Mouse (Mus musculus) megakaryocyte-erythroid progenitor cell, adult 5-6 weeks (primary cell): ENCODE results near the gene Rab31. TPM values are rescaled to one million over a fixed set of nuclear protein-coding genes. Genes with fewer than 3 reads are reported as not detected.

Experiments used
- ATAC-seq: replicated peaks from 2 replicates; pipeline ENCODE4 v1.8.0; 2016; ENCODE audit warnings: mild to moderate bottlenecking, inconsistent platforms; ENCODE audit not compliant: severe bottlenecking, poor library complexity, low FRiP score, low TSS enrichment
- total RNA-seq, 2 experiments: library from RNA; stranded (forward) in 1 of 2; stranded (reverse) in 1 of 2; fragments of 200-1000, 215-1000 nt in 1 of 2; fragments of >200 nt in 1 of 2; fragmentation: Nextera tagmentation in 1 of 2; gene quantifications; 2 replicates each; pipeline ENCODE4 v1.2.3; 2014 to 2017

Gene Rab31
- total RNA-seq, 2 experiments from 2014 or later, result 1.3 to 3.4 TPM

DNA sequence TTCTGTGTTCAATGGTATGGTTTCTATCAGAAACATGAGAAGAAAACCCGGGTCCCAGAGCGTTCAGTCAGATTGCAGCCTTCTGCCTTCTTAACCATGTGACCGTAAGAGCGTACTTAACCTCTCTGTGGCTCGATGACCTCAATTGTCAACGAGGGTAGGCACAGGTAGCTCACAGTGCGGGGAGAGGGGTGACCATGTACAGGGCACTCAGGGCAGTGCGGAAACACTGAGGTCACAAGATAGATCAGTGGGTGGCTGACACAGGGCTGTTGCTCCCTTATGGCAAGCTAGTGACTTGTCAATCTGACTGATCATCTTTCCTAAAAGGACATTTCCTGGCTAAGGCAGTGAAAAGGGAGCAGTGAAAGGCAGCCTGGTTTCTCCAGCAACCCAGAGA is 58.5 kb downstream of the Rab31 start:
- ATAC-seq, result no peak

DNA sequence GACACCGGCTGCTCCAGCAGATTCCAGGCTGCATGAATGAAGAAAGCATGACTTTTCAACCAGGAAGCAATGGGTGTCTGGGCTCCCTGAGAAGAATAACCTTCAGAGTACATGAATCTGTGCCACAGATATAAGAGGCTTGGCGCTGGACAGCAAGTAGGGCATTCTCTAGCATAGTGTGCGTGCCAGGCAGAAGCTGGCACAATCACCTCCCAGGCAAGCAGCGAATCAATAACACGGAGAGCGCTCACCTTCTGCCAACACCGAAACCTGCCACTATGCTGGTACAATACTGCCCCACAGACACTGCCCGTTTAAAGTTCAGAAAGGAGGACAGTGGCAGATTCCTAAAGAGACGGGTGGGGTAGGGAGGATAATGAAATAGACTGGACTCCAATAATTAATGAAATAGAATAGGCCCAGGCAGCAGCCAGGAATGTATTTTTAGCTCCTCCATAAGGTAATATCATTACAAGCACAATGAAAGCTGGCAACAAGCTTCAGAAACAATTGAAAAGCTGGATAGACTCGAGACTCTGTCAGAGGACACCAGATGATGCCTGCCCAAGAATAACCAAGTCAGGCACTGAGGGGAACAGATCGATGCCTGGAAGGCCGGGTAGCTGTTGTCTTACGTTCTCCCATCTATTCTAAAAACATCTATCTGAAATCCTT is 59.6 kb downstream of the Rab31 start:
- no peak for ATAC-seq

DNA sequence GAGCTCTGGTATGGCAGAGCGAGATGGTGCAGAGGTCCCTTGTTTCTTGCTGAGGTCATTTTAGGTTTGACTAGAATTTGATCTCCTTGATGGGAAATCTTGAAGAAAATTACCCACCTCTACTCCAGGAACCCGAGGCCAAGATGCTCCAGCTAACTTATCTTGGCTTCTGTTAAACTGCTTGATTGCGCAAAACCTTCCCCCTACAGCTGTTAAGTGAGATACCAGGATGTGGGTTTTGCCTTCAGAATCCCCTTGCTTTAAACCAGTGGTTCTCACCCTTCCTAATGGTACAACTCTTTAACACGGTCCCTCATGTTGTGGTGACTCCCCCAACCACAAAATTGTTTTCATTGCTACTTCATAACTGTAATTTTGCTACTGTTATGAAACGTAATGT is 60.8 kb downstream of the Rab31 start:
- no peak for ATAC-seq

DNA sequence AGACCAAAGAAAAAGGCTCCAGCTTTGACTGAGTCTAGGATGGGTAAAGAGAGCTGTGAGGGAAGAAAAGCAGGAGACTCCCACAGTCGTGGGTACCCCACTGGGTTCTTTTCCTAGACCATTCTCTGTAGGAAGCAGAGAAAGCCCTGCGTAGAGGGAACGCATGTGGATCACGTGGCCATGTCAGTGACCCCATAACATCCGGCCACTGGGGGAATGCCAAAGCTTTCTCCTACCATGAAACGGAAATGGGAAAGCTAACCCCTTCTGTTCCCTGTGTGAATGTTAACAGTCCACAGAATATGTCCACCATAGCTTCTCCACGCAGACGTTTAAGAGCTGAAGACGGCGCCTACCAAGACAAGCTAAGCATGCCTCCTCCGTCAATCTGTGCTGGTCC is 62.0 kb downstream of the Rab31 start:
- no peak for ATAC-seq

DNA sequence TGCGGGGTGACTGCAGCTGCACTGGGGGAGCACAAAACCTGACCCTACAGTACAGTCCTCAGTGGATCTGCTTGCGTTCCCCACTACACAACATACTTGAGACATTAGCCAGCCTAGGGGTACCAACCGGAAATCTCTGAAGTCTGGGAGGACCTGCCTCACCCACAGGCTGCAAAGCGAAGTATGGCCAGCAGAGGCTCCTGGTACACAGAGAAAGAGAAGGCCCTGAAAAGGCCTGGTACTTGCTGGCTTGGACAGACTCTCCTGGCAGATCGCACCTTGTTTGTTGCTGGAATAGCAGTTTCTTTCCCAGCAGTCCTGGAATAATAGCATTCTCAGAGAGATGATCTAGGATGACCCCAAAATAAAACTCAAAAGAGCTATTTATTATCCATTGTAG is 66.3 kb downstream of the Rab31 start:
- peak; percentile 72 for ATAC-seq

DNA sequence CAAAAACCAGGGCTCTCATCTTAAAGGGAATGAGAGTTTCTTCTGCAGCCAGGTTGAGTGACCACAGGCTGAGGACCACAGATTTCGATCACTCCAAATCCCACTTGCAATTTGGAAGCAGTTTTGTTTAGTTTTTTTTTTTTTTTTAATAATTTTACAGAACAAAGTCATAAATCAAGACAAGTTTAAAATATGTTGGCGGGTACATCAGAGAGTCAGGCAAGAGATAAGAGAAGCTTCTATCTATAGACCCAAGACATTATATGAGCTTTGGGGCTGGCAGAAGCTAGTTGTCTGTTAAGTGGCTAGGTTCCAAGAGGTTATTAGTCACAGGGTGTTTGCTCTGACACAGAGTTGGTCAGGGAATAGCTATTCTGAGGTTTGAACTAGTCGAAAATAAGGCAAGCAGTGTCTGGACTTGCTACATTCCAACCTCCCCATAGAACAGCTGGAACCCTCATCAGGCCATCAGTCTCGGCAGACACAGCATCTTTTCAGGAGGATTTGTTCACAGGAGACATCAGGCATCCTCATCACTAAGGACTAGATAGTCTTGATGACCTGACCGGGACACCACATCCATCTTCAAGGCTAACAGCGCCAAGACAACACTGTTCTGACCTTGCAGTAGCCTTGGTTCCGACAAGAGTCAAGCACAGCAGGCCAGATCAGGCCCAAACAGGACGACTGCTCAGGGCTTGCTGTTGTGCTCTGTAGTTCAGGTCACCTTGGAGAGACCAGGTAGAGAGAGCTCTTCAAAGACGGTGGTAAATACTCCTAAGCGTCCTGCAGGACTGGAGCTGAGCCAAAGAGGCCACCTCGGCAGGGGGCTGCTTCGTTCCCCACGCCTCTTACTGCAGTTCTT is 68.8 kb downstream of the Rab31 start:
- no peak for ATAC-seq

DNA sequence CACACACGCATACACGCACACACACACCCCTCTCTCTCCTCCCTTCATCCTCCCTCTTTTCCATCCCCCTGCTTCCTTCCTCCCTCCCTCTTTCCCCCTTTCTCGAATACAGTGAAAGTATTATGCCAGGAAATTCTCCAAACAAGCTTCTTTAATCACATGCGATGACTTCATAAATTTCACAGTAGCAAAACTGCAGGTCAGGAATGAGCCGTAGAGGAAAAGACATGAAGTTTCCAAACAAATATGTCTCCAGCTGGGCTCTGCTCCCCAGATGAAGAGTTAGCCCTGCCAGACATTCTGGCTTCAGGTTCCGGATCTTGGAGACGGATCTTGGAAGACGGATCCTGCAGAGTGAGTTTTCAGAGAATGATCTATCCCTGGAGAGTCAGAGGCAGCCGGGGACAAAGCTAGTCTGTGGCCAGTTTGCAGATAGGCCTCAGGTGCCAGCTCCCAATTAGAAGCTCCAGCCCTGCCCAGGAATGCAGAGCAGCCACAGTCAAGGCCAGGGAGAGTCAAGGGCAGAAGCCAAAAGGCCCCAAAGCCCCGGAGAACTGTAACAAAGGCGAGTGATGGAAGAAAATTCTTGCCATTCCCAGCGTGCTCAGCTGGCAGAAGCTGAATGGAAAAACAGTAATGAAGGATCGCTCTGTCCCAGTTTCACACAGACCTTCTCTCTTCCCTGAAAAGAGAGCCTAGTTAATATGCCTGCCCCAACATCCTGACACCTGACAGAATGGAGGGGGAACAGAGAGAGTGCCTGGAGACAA is 70.6 kb downstream of the Rab31 start:
- no peak for ATAC-seq

DNA sequence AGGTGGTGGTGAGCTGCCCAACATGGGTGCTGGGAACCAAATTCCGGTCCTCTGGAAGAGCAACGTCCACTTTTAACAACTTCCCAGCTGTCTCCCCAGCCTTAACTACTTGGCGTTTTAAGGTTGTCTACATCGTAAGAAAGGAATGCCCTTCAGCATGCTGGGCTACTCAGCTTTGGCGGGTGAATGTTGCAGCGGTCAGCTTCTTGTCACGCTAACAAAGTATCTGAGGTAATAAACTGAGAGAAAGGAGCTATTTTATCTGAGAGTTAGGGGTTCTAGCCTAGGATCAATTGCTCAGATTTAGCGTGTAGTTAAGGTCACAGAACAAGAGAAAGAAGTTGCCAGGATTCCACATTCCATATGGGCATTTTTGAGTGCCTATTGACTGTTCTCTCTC is 71.2 kb downstream of the Rab31 start:
- no peak for ATAC-seq

DNA sequence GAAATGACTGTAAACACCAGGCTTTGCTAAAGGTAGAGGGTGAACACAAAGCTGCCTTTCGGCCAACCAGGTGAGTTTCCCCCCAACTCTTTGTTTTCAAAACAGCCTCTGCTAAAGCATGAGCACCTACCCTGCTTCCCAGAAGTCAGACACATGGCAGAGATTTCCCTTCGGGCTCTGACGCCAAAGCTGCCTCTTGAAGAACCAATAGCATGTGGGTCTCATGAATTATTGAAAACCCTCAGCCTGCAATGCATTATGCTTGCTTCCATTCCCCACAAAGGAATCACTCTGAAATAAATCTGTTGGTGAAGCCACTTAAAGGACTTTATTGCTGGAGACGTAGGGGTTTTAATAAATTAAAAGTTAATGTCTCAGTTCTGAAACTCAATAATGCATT is 72.5 kb downstream of the Rab31 start:
- no peak for ATAC-seq

DNA sequence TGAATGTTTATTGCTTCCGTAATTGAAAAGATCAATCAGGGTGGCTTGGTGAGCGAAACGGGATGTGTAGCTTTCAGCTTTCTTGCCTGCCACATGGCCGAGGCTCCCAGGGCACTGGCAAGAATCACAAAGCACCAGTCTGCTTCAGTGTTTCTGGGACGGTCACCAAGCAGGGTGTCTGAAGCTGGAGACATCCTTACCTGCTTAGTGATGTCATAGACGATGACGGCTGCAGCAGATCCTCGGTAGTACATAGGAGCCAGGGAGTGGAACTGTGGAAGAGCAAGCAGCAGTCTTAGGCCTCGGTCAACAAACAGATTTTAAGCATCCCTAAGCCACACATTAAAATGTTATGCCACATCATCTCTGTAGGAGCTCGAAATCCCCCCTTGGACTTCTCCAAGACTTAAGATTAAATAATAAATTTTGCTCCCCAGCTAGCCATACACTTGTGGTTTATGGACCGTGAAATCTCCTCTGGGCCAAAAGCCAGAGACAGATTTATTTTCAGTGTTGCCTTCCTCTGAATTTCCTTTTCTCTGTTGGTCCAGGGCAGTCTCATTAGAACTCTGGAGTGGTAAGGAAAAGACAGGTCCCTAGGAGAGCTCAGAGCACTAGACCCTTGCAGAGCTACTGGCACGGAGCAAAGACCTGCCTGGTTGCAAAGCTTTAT is 74.6 kb downstream of the Rab31 start:
- no peak for ATAC-seq

DNA sequence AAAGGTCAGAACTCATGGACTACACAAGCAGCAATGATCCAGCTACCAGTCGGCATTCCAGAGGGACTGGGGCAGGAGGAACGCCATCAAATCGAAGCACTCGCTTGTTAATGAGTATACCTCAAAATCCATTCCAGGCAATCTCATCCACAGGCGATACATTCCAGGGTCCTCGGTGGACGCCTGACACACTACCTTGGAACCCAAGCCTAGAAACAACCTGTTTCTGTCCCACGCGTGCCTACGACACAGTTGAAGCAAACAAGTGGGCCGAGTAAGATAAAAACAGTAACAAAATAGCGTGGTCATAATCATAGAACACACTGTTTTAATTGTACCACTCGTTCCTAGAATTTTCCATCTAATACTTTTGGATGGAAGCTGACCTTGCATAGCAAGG is 75.6 kb downstream of the Rab31 start:
- no peak for ATAC-seq

DNA sequence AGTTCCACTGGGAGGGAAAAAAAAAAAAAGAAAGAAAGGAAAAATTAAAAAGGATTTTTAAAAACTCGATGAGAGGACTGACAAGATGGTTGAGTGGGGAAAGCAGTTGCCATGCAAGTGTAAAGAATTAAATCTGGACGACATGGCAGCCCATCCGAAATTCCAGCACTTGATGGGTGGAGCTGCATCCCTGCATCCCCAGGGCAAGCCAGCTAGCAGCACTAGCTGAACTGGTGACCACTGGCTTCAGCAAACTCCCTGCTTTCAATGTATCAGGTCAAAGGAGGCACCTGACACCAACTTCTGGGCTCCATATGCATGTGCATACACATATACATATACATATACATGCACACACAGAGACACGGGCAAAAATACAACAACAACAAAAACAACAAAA is 80.3 kb downstream of the Rab31 start:
- no peak for ATAC-seq

DNA sequence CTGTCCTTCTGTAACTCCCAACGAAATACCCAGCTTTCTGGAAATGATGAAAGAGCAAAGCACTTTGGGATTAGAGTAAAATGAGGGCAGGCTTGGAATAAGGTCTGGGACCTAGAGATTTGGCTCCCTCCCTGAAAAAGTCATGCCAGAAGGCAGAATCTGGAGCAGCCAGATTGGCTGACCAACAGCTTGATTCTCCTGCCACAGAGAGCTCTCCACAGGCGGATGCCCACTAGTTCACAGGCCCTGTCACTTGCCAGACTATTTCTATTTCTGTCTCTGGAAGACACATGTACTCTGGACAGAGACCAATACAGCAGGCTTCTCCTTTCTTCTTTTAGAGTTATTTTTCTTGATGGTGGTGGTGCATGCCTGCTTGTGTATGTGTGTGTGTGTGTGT is 88.8 kb downstream of the Rab31 start:
- ATAC-seq, result no peak

DNA sequence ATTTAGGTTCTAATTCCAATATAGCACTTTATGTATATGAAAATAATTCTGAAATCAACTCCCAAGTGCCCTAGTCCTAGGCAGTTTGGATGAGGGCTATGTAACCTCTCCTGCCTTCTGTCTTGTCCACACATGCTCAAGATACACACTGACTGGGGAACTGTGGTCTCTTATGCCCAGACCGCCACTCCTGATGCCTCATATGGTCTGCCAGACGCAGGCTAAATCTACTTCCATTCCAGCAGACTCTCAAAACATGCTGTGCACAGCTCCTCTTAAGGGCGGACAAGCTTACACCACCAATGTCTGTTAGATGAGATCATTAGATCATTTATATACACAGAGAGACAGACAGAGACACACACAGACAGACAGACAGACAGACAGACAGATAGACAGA is 89.2 kb downstream of the Rab31 start:
- ATAC-seq, result no peak

DNA sequence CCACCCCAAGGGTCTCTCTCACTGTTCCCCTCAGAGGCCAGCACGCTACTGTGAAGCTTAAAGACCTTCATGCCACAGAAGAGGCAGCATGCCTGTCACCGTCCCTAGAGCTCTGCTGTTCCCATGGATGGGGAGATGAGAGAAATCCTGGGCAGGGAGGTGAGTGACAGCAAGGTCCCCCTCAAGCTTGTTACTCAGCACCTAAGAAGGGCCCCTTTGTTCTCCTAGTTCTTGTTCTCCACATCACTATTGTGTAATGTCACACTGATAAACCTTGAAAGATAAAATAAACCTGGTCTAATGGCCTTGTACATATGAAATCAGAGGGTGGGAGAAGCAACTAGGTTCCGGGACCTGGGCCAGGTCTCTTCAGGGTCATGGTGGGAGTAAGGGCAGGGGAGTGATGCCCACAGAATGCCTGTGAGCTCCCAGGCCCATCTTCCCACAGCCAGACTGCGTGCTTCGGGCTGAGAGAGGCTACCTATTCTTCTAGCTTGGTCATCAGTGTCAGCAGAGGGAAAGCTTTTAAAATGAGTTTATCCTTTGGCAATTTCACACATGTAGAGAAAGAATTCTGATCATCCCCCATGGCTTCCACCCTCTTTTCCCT is 90.4 kb downstream of the Rab31 start:
- ATAC-seq, result peak; percentile 36; the same call in 1 of the 2 replicates

DNA sequence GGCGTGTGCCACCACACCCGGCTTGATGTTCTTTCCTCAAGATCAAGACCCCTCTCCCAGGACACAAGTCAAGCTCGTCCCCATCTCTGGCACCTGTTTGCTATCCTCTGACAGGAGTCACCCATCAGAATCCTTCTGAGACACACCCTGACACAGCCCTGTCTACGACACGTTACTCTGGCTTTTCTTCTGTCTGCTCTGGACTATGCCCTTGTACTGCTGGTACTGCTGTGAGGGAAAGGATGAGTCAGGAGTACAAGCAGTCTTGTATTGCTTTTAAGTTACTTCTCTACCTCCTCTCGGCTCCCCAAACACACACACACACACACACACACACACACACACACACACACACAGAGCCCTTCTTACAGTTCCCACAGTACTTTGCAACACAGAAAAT is 91.0 kb downstream of the Rab31 start:
- no peak for ATAC-seq

DNA sequence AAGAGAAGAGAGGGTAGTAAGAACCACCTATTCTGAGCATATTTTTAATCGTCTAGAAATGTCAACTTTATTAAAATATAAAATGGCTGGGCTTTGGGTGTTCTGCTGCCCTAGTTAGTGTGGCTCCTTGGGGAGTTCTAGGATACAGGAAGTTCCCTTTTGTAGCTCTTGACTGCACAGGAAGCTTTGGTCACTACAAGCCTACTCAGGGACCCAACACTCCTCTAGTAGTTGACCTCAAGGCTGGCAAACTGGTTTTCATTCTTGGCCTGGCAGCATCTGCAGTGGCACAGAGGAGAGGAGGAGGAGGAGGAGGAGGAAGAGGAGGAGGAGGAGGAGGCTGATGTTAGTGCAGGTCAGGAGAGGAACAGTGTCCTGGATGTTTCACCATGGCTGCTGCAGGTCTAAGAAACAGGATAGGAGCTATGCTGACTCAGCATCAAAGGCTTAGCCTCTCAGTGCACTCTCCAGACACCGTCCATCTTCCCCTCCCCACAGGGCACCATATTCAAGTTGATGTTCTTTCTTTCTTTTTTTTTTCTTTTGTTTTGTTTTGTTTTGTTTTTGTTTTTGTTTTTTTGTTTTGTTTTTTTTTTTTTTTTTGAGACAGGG is 91.6 kb downstream of the Rab31 start:
- ATAC-seq, result no peak

DNA sequence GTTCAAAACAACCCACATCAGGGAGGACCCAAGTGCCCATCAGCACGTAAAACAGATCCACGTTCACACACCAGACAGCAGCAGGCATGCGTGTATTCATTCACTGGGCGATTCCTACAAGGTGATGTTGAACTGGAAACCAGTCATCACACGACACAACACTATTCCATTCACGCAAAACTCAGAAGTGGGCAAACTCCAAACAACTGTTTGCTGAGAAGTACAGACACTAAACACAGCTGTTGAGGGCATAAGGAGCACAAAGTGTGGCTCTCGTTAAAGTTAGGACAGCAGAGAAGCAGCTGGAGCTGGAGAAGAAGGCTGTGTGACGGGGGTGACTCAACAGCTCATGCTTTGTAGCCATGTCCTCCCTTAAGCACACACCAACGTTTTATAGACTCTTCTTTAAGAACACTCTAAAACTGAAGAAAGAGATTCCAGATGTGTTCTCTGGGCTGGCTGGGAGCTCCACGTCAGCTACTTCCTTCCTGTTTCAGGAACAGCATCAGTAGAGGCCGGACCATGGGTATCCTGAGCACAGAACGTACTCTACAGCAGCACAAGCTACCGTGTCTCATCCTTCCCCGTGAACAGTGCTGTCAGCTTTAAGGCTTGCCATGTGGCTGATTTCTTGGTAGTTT is 92.6 kb downstream of the Rab31 start:
- no peak for ATAC-seq

DNA sequence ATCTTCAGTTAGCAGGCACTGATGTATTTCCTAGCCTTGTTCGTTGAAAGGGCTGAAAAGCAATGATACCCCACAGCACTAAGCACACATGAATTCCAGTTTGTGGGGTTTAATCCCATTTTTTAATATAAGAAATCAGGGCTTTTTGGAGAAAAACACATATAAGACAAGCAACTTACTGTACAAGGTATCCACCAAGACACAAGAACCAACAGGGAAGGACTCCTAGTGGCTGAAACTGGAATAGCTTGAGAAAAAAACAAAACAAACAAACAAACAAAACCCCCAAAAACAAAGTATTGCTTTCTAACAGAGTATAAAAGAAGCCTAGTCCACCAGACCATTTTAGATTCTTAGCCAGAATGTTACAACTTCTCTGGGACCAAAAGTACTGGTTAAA is 94.8 kb downstream of the Rab31 start:
- 0 out of 2 replicates have a peak, but pooled peaks have one; percentile 38 for ATAC-seq
